Mouse (Mus musculus) yolk sac, embryonic 10.5 days (tissue): ENCODE results near the gene Elk3.

Source experiments
- DNase-seq: peaks from one replicate; pipeline ENCODE4 v3.0.0-alpha.2; 2017; ENCODE audit warnings: low spot score

The Elk3 gene

GRCm38 (mm10) chr10:93331543-93331942 lies 20.6 kb upstream of the Elk3 start:
- DNase-seq, result no peak

- DNase-seq, result no peak
These were observed 17.4 kb upstream of the Elk3 start for GRCm38 (mm10) chr10:93328321-93328720.

DNA sequence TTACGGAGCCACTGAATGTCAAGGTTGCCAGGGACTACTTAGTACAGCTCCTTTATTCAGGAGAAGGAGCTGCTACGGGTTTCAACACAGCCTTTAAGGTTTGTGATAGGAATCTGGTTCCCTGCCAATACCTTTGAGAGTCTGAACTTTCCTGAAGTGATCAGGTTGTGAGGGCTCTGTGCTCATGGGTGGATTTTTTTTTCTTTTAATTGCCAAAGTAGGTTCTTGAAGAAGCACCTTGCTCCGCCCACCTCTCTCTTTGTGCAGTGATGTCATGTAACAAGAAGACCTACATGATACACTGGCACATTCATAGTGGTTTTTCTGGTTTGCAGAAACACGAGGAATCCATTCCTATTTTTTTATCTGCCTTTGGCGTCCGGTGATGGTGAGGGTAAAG lies 16.3 kb upstream of the Elk3 start:
- no peak for DNase-seq

DNA sequence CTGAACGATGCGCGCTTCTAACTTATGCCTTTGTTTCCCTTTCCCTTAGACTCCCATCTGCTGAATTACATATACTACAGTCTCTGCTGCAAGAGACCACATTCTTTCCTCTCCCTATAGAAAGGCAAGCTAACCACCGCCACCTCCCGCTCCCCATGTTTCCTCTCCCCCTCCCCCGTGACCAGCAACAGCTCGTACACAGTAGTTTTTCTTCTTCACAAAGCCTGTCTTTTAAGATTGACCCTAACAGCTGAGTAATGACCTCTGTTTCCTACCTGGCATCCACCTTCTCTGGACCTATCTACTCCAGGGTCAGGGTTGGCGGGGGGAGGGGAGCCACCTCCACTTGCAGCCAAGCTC lies 15.8 kb upstream of the Elk3 start:
- DNase-seq, result no peak

GRCm38 (mm10) chr10:93325804-93326740 lies 15.1 kb upstream of the Elk3 start:
- peak; percentile 81 for DNase-seq

GRCm38 (mm10) chr10:93325369-93325768 lies 14.4 kb upstream of the Elk3 start:
- no peak for DNase-seq

- no peak for DNase-seq
These were observed 13.5 kb upstream of the Elk3 start for GRCm38 (mm10) chr10:93324438-93324837.

GRCm38 (mm10) chr10:93323659-93324058 lies 12.7 kb upstream of the Elk3 start:
- DNase-seq, result no peak

DNA sequence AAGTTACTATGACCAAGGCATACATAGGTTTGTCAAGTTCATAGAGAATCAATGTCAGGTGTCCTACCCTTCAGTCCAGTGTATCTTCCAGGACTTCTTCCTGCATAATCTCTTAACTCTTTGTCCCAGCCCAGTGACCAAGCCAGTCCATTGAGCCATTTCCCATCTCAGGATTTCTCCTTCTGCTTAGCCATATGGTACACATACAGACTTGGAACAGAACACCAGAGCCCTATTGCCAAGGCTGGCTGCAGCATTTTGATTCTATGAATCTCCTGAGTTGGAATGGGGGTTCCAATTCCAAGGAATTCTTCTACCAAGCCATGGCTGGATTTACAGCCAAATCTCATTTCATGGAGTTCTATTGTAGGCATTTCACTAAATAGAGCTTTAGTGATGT lies 10.8 kb upstream of the Elk3 start:
- no peak for DNase-seq

GRCm38 (mm10) chr10:93320148-93320547 lies 9.2 kb upstream of the Elk3 start:
- DNase-seq, result no peak

GRCm38 (mm10) chr10:93319526-93320063 lies 8.7 kb upstream of the Elk3 start:
- no peak for DNase-seq

DNA sequence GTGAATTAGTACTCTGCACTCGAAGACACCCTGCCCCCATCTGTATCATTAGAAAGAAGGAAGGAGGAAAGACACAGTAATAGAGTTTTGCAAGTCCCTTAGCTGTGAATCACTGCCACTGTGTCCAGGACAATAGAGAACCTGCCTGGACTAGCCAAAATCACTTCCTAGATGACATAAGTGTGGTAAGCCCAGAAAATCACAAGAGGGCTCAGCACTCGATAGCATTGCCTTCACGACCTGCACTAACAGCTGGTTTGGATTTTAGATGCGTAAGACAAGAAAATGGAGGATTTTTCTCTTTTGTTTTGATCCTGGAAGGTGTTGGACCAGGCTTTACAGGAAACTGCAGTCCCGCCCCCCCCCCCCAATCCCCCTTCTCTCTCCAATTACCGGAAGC lies 6.0 kb upstream of the Elk3 start:
- no peak for DNase-seq

GRCm38 (mm10) chr10:93311576-93311975 lies 641 bp upstream of the Elk3 start:
- no peak for DNase-seq

DNA sequence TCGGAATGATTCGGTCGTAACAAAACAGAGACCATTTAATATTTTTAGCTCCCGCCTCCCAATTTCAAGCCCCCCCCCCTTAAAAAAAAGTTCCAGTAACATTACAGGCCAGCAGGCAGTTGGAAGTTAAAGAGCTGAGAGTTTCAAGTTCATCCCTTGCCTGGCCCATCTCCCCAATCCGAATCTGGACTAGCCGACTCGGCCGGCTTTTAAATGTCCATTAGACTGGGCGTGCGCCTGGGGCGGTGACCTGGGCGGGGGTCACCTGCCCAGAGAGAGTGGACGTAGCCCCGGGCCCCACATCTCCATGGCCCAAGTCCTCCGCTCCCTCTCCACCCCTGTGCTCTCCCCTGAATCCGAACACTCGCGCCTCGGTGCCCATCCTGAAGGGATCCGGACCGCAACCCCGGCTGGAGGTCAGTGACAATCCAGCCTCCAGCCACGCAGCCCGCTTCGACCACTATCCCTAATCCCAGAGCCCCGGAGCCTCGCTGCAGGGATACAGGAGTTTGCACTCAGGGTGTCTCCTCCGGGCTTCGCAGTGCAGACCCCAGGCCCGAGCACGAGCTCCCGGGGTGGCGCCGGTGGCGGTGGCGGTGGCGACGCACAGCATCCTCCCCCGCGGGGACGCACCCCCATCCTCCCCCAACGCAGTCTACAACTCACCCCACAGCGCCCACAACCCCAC lies 857 bp downstream of the Elk3 start:
- DNase-seq, result peak; percentile 25

DNA sequence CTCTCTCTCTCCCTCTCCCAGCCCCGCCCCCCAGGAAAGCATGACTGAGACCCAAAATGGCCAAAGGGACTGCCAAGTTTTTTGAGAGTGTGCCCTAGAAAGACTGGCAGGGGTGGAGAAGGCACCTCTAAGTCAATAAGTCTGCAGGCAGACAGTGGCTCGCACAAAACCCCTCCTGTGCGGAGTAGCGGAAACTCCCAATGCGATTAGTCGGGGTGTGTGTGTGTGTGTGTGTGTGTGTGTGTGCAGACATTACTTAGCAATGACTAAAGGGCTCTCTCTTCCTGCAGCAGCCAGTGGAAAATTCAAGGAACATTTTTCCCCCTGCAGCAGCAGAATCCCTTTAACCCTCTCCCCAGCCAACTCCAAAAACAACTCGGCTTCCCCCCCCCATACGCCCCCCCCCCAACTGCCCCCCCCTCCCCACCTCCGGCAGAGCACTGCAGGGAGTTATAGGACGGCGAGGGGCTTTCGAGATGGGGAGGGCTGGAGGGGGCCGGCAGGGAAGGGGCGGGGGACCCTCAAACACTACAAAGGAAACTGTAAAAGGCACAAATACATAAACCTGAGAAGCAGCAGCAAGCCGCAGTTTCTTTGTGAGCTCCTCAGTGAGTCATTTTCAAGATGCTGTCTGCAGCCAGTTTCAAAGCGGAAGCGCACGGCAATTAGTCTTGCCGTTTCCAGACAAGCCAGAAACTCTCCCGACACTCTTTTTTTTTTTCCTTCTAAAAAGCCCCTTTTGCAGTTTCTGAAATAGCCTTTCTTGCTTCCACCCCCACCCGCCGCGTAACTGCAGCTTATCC lies 1.6 kb downstream of the Elk3 start:
- peak; percentile 44 for DNase-seq

GRCm38 (mm10) chr10:93306367-93306766 lies 4.6 kb downstream of the Elk3 start:
- no peak for DNase-seq

DNA sequence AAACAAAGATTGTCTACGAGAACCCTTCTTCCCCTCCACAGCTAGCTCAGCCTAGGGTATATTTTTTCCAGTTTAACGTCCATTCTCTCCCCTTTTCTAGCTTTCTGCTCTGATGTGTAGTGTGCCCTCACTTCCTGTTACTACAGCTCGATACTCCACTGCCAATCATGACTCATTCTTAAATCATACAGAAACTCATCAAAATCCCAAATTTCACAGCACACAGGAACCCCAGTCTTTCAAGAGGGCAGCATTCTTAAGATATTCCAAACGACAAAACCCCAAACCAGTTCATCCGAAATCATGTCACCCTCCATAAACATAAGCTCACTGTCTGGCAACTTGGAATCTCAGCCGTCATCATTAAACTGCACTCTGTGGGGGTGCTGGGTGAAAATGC lies 5.0 kb downstream of the Elk3 start:
- DNase-seq, result no peak

- DNase-seq, result no peak
These were observed 7.7 kb downstream of the Elk3 start for GRCm38 (mm10) chr10:93303231-93303630.

GRCm38 (mm10) chr10:93301831-93302230 lies 9.1 kb downstream of the Elk3 start:
- no peak for DNase-seq

DNA sequence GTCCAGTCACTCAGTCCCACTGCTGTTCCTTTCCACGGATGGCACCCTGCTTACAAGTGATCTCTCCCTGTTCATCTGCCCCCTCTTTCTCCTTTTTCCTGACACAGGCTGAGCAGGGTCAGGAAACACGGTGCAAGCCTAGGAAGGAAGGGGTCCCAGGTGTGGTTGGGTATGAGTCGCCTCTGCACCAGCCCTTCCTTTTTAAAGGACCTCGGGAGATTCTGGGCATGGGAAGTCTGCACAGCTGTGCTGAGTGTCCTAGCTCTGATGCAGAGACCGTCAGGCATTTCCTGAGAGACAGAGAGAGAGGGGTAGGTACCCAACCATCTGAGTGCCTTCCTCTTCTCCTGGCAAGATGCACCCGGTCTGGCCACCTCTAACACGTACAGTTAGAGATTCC lies 12.7 kb downstream of the Elk3 start:
- no peak for DNase-seq

DNA sequence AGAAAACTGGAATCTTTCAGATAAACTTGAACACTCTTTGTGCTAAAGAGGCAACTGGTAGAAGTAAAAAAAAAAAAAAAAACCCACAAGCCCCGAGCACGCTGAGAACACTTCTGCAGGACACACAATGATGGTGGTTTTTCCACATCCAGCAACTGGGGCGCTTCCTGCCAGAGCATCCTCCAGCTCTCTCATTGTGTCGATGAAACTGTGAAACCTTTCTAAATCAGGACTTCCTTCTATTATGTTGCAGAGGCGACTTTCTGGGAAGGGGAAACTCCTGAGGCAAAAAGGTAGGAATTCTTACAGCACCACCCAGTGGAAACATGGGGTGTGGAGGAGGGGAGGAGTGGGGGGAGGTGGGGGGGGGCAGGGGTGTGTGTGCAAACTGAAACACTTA lies 13.2 kb downstream of the Elk3 start:
- no peak for DNase-seq

DNA sequence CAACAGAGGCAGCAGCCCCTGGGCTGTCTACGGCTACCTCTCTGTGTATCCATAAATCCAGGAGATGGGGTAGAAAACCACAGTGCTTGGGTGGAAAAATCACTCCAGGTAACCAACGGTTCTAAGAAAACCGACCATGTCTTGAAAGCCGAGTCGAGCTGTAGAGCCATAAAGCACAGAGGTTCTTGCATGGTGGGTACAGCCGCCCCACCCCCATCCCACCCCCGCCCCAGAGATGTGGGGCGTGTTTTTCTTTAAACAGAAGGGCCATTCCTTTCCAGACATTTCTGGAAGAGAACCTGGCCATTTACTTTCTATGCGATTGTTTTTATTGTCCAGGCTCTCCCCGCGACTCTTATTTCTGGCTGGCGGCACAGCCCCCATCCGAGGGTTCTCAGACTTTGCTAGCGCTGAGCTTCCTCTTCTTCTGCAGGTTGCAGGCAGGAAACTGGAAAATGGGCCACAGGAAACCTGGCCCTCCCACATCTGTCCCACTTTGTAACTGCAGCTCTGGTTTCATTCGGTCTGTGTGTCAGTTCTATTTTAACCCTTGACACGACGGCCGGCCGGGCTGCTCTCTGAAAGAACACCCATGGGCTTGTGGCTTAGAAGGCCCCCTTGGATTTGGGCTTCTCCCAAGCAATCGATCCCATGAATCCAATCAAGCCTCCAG lies 16.3 kb downstream of the Elk3 start:
- no peak for DNase-seq
